ENCODE assay signal across 7 mouse cellular contexts in the genomic region with DNA sequence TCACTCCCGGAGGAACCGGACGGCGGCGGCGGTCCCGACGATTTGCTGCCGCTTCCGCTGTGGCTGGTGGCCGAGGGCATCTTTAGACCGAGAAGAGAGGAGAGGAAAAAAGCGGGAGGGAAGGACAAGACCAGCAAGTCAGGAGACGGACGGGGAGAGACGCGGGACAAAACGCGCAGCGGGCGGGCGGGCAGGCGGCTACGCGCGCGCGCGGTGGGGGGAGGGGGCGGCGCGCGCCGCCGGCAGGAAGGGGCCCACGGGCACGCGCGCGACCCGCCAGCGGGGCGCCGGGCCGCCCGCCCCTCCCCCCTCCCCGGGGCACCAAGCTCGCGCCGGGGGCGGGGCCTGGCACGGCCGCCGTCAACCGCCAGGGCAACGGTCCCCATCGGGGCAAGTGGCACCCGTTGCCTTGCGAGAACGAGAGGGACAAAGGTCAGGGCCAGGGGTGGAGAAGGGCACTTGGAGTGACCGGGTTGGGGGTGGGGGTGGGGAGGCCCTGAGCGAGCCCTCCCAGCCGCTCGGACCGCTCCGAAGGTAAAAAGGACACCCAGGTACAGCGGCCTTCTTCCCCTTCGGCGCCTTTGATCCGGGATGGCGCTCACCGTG. TPM values are rescaled to one million over a fixed set of nuclear protein-coding genes. Genes with fewer than 3 reads are reported as not detected.
DNase-seq lines count a peak whose midpoint lies in the region; ATAC-seq and TF ChIP-seq lines count a peak whose summit lies in the region.

No protein-coding gene starts in this region.

- TF ChIP-seq CTCF in intestine, postnatal 0 days (IDR thresholded peaks at IDR 0.05; ENCODE audit: low read depth): no peak

- peak overlapping the region; percentile 96 for H3K4me3 ChIP-seq in intestine, postnatal 0 days (ENCODE audit: low read depth, low read length)
- H3K4me3 ChIP-seq in limb, embryonic 10.5 days: peak overlapping the region; percentile 82
- peak overlapping the region; percentile 96 for H3K4me3 ChIP-seq in midbrain, embryonic 11.5 days (ENCODE audit: low read depth, low read length)

- no peaks in the 10 kb centered on the region for H3K27me3 ChIP-seq in intestine, postnatal 0 days (replicated peaks; ENCODE audit: control insufficient read depth, insufficient read depth, low read length)
- H3K27me3 ChIP-seq in limb, embryonic 10.5 days (ENCODE audit: low read depth, poor library complexity, severe bottlenecking): no peaks in the 10 kb centered on the region
- no peaks in the 10 kb centered on the region for H3K27me3 ChIP-seq in midbrain, embryonic 11.5 days (ENCODE audit: control insufficient read depth, insufficient read depth, low read length)

- H3K9ac ChIP-seq in intestine, postnatal 0 days (ENCODE audit: low read depth, low read length): peak overlapping the region; percentile 96
- peak overlapping the region; percentile 99 for H3K9ac ChIP-seq in midbrain, embryonic 11.5 days (ENCODE audit: low read length)

- H3K27ac ChIP-seq in intestine, postnatal 0 days (ENCODE audit: low read depth, low read length): peak overlapping the region; percentile 99
- H3K27ac ChIP-seq in limb, embryonic 10.5 days: peak overlapping the region; percentile 100
- peak overlapping the region; percentile 100 for H3K27ac ChIP-seq in midbrain, embryonic 11.5 days (ENCODE audit: low read depth, low read length)

- H3K4me1 ChIP-seq in intestine, postnatal 0 days (replicated peaks; ENCODE audit: control insufficient read depth, insufficient read depth, low read length): peaks cover 4% of the 10 kb centered on the region; the same call in 1 of the 2 replicates
- peaks cover 24% of the 10 kb centered on the region for H3K4me1 ChIP-seq in limb, embryonic 10.5 days
- H3K4me1 ChIP-seq in midbrain, embryonic 11.5 days (ENCODE audit: control insufficient read depth, insufficient read depth, low read length): peaks cover 16% of the 10 kb centered on the region

- WGBS in intestine, postnatal 0 days: under 1% methylated on average over 45 of the region's 72 CpGs
- under 1% methylated on average over 68 of the region's 72 CpGs for WGBS in limb, embryonic 10.5 days
- 0% methylated on average over 38 of the region's 72 CpGs for WGBS in midbrain, embryonic 11.5 days

- peak; percentile 78 for DNase-seq in adrenal gland, adult 8-10 months
- peak; percentile 95 for DNase-seq in embryo, embryonic 11 days
- peak; percentile 67 to 76 for DNase-seq in gastrocnemius, postnatal 36 days
- peak; percentile 92 for DNase-seq in limb, embryonic 10.5 days (ENCODE audit: low spot score)
- peak; percentile 99 for DNase-seq in midbrain, embryonic 11.5 days (ENCODE audit: low spot score, missing footprints)
- peak; percentile 87 for DNase-seq in right cerebral cortex, postnatal 4 days

- peak; percentile 86 for ATAC-seq in intestine, postnatal 0 days
- peak; percentile 80 for ATAC-seq in midbrain, embryonic 11.5 days (ENCODE audit: low FRiP score)

- peaks cover 13% of the 10 kb centered on the region for H3K36me3 ChIP-seq in intestine, postnatal 0 days (ENCODE audit: control insufficient read depth, insufficient read depth)
- H3K36me3 ChIP-seq in limb, embryonic 10.5 days: peaks cover 34% of the 10 kb centered on the region
- H3K36me3 ChIP-seq in midbrain, embryonic 11.5 days (ENCODE audit: control insufficient read depth, insufficient read depth, low read length): peaks cover 3% of the 10 kb centered on the region

- H3K9me3 ChIP-seq in intestine, postnatal 0 days (ENCODE audit: control insufficient read depth): no peaks in the 10 kb centered on the region
- H3K9me3 ChIP-seq in limb, embryonic 10.5 days (replicated peaks): no peaks in the 10 kb centered on the region
- no peaks in the 10 kb centered on the region for H3K9me3 ChIP-seq in midbrain, embryonic 11.5 days (ENCODE audit: control insufficient read depth, low read length)

- H3K4me2 ChIP-seq in intestine, postnatal 0 days (replicated peaks; ENCODE audit: low read depth): peak overlapping the region; percentile 67
- H3K4me2 ChIP-seq in midbrain, embryonic 11.5 days: peak overlapping the region; percentile 63

- intact Hi-C loops in gastrocnemius, postnatal 36 days (cut with DNase I): loop anchor here (1.0 to 5.0 kb wide), 2 partner anchors 36 to 70 kb away; partner anchors contain the start of gene Nat10

RNA-seq across cellular contexts. Expression of gene Caprin1, which starts 0.5 kb away (rescaled TPM):
- total RNA-seq in adrenal gland, adult 8-10 months (2022): 100 to 1,000 TPM; 345 to 413 (median 410) TPM
- 10 to 100 TPM; 91.5 to 99.0 TPM for total RNA-seq in gastrocnemius, postnatal 36 days (2021)
- 91.4 and 103 TPM in 2 replicates for polyA plus RNA-seq in intestine, postnatal 0 days (2015; fragmentation: Nextera tagmentation; extraction: Ambion mirVana)
- polyA plus RNA-seq in limb, embryonic 10.5 days (2016; fragmentation: Nextera tagmentation; extraction: Ambion mirVana): 513 and 547 TPM in 2 replicates
- 662 and 708 TPM in 2 replicates for polyA plus RNA-seq in midbrain, embryonic 11.5 days (2014; fragmentation: Nextera tagmentation; extraction: Ambion mirVana)

RNA-seq across cellular contexts. Expression of gene Nat10, which starts 35.9 kb away (rescaled TPM):
- total RNA-seq in adrenal gland, adult 8-10 months (2022): 10 to 100 TPM; 33.8 to 61.8 (median 48.4) TPM
- 10 to 100 TPM; 12.4 to 17.7 TPM for total RNA-seq in gastrocnemius, postnatal 36 days (2021)
- 8.8 and 9.3 TPM in 2 replicates for polyA plus RNA-seq in intestine, postnatal 0 days (2015; fragmentation: Nextera tagmentation; extraction: Ambion mirVana)
- polyA plus RNA-seq in limb, embryonic 10.5 days (2016; fragmentation: Nextera tagmentation; extraction: Ambion mirVana): 34.7 and 43.3 TPM in 2 replicates
- 22.8 and 24.2 TPM in 2 replicates for polyA plus RNA-seq in midbrain, embryonic 11.5 days (2014; fragmentation: Nextera tagmentation; extraction: Ambion mirVana)

Comparison
In these comparisons a context has a peak if more than half of its experiments do, and no peak if none do; other contexts are left out.
1. Peak in every context shown above with its lines: DNase-seq, ATAC-seq, H3K4me3 ChIP-seq and H3K27ac ChIP-seq.